Mouse (Mus musculus) E14TG2a.4 (cell line): ENCODE data around the gene 1600012H06Rik.

Source experiments
- CTCF ChIP-seq: conservative IDR thresholded peaks from 2 replicates; pipeline ENCODE4 v1.5.1; 2014; ENCODE audit warnings: low read length
- NANOG ChIP-seq: IDR thresholded peaks from 2 replicates; pipeline ENCODE4 v1.6.1; 2014; ENCODE audit warnings: borderline replicate concordance, low read length, mixed read lengths
- POU5F1 ChIP-seq: IDR thresholded peaks from 2 replicates; pipeline ENCODE4 v1.6.1; 2014; ENCODE audit warnings: low read length, borderline replicate concordance

DNA sequence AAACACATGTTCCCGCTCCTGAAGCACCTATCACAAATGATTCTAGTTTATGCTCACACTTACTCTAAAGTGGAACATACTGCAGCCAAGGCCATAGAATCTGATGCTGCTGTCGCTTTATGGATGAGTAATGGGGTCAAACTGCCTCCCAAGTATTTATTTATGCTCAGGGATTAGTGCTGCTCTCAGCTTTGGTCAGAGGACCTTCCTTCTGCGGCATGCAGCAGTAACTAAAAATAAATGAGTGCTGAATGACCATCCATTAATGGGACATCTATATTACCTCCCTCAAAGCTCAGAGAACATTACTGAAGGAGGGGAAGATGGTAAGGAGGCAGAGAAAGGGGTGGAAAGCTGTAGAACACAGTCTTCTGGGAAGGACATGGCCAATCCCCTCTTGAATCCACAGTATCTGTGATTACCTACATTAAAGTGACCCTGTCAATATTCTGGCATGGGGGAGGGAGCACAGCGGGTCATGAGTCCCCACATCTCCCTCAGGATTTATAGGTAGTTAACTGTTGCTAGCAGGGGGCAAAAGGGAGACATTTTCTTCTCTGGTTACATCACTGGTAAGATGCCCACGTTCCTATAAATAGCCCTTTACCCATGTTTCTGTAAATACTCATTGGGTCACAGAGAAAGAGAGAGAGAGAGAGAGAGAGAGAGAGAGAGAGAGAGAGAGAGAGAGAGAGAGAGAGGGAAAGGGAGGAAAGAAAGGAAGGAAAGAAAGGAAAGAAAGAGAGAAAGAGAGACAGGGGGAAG, 7.0 kb upstream of the 1600012H06Rik start:
- TF ChIP-seq CTCF (no peak), POU5F1 (no peak), NANOG (no peak)
